Mouse (Mus musculus) left cerebral cortex, adult 11 months (tissue): ENCODE measurements around the gene Lce3d.

ENCODE experiments used
- DNase-seq: peaks from one replicate; pipeline ENCODE4 v3.0.0; 2022; ENCODE audit warnings: low spot score

Gene Lce3d

DNA sequence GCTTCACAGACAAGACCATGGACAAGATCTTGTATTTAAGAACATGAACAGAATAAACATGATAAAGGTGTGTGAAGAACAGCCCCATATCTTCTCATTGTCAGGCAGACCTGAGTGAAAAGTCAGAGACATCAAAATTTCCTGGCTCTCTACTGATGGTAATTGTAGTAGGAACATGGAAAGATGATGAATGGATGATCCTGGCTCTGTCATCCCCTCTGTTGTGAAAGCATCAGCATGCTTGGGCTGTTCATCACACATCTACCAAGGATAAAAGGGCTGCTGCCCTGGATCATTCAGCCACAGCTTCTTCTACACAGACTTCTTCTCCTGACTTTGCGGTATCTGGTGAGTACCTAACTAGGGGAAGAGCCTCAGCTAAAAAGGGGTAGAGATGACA lies at the start of gene Lce3d:
Gene Lce3d, plus strand, starts transcription at position 301 of the 400 bp plus-strand sequence.
- DNase-seq: no peak

DNA sequence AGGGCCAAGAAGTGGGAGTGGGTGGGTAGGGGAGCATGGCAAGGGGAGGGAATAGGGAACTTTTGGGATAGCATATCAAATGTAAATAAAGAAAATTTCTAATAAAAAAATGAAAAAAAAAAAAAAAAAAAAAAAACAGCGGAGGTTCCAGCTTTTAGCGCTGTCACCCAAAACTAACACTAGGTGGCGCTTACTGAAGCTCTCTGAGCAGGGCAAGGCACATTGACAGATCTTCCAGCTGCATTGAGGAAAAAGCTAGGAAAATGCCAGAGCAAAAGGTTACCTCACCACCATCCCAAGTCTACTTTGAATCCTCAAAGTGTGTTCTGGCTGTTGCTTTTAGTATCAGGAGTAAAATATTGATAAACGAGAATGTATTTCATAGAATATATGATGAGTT lies 49.6 kb upstream of the Lce3d start:
- no peak for DNase-seq

GRCm38 (mm10) chr3:92920364-92920763 lies 36.8 kb upstream of the Lce3d start:
- no peak for DNase-seq

DNA sequence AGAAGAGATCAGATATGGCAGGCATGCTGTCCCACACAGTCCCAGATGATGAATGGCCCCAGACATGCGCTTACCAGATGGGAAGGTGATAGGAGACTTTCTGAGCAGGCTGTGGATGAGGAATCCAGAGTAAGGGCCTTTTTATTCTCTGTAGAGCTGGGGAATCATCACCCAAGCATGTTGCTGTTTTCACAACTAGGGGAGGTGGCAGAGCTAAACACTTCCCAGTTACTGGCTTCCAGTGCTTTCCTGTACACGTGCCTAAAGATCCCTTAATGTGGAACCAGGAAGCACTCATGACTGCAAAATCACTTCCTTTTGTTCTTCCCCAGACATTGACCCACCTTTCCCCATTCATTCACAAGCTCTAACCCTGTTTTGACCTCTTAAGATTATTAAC lies 31.1 kb upstream of the Lce3d start, which contains the start of gene Lce3a:
Gene Lce3a, minus strand, starts transcription at position 101 of the 400 bp plus-strand sequence.
- DNase-seq: no peak

DNA sequence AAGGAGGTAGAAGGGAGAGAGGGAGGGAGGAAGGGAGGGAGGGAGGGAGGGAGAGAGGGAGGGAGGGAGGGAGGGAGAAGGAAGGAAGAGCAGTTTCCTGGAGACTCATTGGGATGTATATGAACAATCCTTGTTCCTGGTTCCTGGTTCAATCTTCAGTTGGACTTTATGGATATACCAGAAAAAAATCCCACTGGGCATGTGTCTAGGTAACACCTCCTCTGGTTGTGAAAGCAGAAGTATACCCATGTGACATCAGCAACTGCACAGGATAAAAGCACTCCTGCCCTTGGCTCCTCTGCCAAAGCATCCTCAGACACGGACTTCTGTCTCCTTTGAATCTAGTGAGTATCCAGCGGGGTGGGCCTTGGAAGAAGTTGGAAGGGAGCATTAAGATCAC lies 24.5 kb upstream of the Lce3d start, which contains the start of gene Lce3b:
Gene Lce3b, plus strand, starts transcription at position 301 of the 400 bp plus-strand sequence.
- no peak for DNase-seq

- DNase-seq: no peak
Measured at GRCm38 (mm10) chr3:92944186-92944585, 13.0 kb upstream of the Lce3d start, which contains the start of gene Lce3c. Lce3c (plus strand) TSS chr3:92944486.

DNA sequence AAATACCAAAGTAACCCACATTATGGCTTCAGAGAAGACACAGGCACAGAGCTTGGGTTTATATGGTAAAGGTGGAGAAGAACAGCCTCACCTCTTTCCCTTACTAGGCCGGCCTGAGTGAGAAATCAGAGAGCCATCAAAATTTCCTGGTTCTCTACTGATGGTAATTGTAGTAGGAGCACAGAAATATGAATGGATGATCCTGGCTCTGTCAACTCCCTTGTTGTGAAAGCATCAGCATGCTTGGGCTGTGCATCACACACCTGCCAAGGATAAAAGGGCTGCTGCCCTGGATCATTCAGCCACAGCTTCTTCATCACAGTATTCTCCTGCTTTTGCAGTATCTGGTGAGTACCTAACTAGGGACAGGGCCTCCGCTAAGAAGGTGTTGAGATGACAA lies 9.6 kb downstream of the Lce3d start, which contains the start of gene Lce3e:
Gene Lce3e, plus strand, starts transcription at position 301 of the 400 bp plus-strand sequence.
- DNase-seq: no peak

- DNase-seq: no peak
Measured at GRCm38 (mm10) chr3:92978484-92978883, 21.3 kb downstream of the Lce3d start.

DNA sequence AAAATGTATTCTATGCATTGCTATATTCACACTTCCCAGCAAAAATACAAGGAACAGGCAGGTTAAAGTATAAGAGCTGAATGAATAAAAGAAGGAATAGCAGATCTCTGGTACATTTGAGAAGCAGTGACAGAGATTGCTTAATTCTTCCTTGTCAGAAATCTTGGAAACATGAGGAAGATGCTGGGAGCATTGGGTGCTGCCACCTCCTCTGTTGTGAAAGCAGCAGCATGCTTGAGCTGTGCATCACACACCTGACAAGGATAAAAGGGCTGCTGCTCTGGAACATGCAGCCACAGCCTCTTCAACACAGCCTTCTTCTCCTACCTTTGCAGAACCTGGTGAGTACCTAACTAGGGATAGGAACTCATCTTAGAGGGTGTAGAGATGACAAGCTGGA lies 34.7 kb downstream of the Lce3d start, which contains the start of gene Lce3f:
Gene Lce3f, plus strand, starts transcription at position 301 of the 400 bp plus-strand sequence.
- no peak for DNase-seq

DNA sequence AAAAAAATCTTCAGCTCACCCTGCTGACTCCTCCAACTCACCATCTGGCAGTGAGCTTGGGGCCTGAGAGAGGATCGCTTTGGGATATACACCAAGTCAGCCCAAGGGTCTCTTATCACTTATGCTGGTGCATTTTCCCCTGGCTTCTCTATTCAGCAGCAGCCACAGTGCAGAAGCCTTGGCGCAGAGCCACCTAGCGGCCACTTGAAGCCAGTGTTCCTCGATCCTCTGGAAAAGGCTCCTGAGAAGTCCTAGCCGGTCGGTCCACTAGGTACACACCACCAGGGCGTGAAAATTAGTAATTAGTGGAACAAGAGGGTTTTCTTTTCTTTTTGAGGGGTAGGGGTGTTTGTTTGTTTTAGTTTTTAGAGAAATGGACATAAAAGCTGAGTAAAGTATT lies 41.5 kb downstream of the Lce3d start:
- DNase-seq: no peak

- DNase-seq: no peak
Measured at GRCm38 (mm10) chr3:93000621-93001020, 43.4 kb downstream of the Lce3d start.

- no peak for DNase-seq
Measured at GRCm38 (mm10) chr3:93002843-93003242, 45.7 kb downstream of the Lce3d start.
